Mouse (Mus musculus) erythroblast, embryonic 14.5 days (primary cell): ENCODE measurements around the gene Shisa9. TPM values are rescaled to one million over a fixed set of nuclear protein-coding genes. Genes with fewer than 3 reads are reported as not detected.

Experiments
- H3K27me3 ChIP-seq: 2 replicates; pipeline ENCODE4 v1.6.1; 2012; ENCODE audit warnings: inconsistent platforms; ENCODE audit not compliant: control insufficient read depth
- H3K36me3 ChIP-seq: 2 replicates; pipeline ENCODE4 v1.6.1; 2012; ENCODE audit warnings: mild to moderate bottlenecking, inconsistent platforms; ENCODE audit not compliant: control insufficient read depth
- H3K4me1 ChIP-seq: 2 replicates; pipeline ENCODE4 v1.6.1; 2012; ENCODE audit warnings: inconsistent platforms; ENCODE audit not compliant: control insufficient read depth
- H3K4me3 ChIP-seq: replicated peaks from 2 replicates; pipeline ENCODE3; 2012; ENCODE audit warnings: moderate library complexity, mild to moderate bottlenecking, inconsistent platforms
- H3K9me3 ChIP-seq: 2 replicates; pipeline ENCODE4 v1.6.1; 2012; ENCODE audit warnings: low read length, inconsistent platforms, mixed read lengths; ENCODE audit not compliant: control insufficient read depth
- GATA1 ChIP-seq: IDR thresholded peaks from 2 replicates; pipeline ENCODE4 v1.6.1; 2012; ENCODE audit warnings: low read length, inconsistent platforms, mixed read lengths
- TAL1 ChIP-seq: IDR thresholded peaks from 3 replicates; pipeline ENCODE4 v1.6.1; 2012; ENCODE audit warnings: low read length, inconsistent platforms, mixed read lengths
- polyA plus RNA-seq: library from polyadenylated mRNA; stranded (reverse); fragments of >175 nt; gene quantifications from 2 replicates; pipeline ENCODE4 v1.2.3, GENCODE M21; 2012

Gene Shisa9
- polyA plus RNA-seq, 1 experiment, result not detected

GRCm38 (mm10) chr16:12146666-12147065 lies 162.8 kb downstream of the Shisa9 start:
- no peaks in the 10 kb centered on the region for H3K36me3 ChIP-seq

GRCm38 (mm10) chr16:12151986-12152385 lies 168.1 kb downstream of the Shisa9 start:
- H3K9me3 ChIP-seq, result no peaks in the 10 kb centered on the region
- no peaks in the 10 kb centered on the region for H3K36me3 ChIP-seq
- no peaks in the 10 kb centered on the region for H3K27me3 ChIP-seq
- no peak for TF ChIP-seq TAL1
- TF ChIP-seq GATA1, result no peak
- no peak overlapping the region for H3K4me3 ChIP-seq
- no peaks in the 10 kb centered on the region for H3K4me1 ChIP-seq

More at GRCm38 (mm10) chr16:12146666-12147065, 162.8 kb downstream of the Shisa9 start:
- Histone ChIP-seq H3K27me3 (no peaks in the 10 kb centered on the region), H3K4me1 (no peaks in the 10 kb centered on the region), H3K9me3 (no peaks in the 10 kb centered on the region), H3K4me3 (no peak overlapping the region)
- no peak for TF ChIP-seq TAL1
- no peak for TF ChIP-seq GATA1

GRCm38 (mm10) chr16:12154476-12154875 lies 170.6 kb downstream of the Shisa9 start:
- TF ChIP-seq TAL1 (no peak), GATA1 (no peak)
- Histone ChIP-seq H3K4me3 (no peak overlapping the region), H3K36me3 (no peaks in the 10 kb centered on the region), H3K9me3 (no peaks in the 10 kb centered on the region), H3K4me1 (no peaks in the 10 kb centered on the region), H3K27me3 (no peaks in the 10 kb centered on the region)

GRCm38 (mm10) chr16:12173482-12174041 lies 189.6 kb downstream of the Shisa9 start:
- Histone ChIP-seq H3K9me3 (no peaks in the 10 kb centered on the region), H3K27me3 (no peaks in the 10 kb centered on the region), H3K4me1 (no peaks in the 10 kb centered on the region), H3K4me3 (no peak overlapping the region), H3K36me3 (no peaks in the 10 kb centered on the region)
- TF ChIP-seq TAL1 (no peak), GATA1 (no peak)

- Histone ChIP-seq H3K27me3 (no peaks in the 10 kb centered on the region), H3K9me3 (no peaks in the 10 kb centered on the region)
- TF ChIP-seq GATA1 (no peak), TAL1 (no peak)
Observed at GRCm38 (mm10) chr16:12178031-12178430, 194.1 kb downstream of the Shisa9 start.

GRCm38 (mm10) chr16:12189739-12190138 lies 205.8 kb downstream of the Shisa9 start:
- TF ChIP-seq GATA1, result no peak
- TF ChIP-seq TAL1, result no peak

More at GRCm38 (mm10) chr16:12178031-12178430, 194.1 kb downstream of the Shisa9 start:
- no peaks in the 10 kb centered on the region for H3K36me3 ChIP-seq
- no peak overlapping the region for H3K4me3 ChIP-seq
- H3K4me1 ChIP-seq, result no peaks in the 10 kb centered on the region

GRCm38 (mm10) chr16:12196841-12197240 lies 212.9 kb downstream of the Shisa9 start:
- no peak for TF ChIP-seq GATA1
- TF ChIP-seq TAL1, result no peak
- no peaks in the 10 kb centered on the region for H3K27me3 ChIP-seq

More at GRCm38 (mm10) chr16:12189739-12190138, 205.8 kb downstream of the Shisa9 start:
- Histone ChIP-seq H3K27me3 (no peaks in the 10 kb centered on the region), H3K36me3 (no peaks in the 10 kb centered on the region), H3K4me1 (no peaks in the 10 kb centered on the region), H3K4me3 (no peak overlapping the region), H3K9me3 (no peaks in the 10 kb centered on the region)

GRCm38 (mm10) chr16:12197611-12198010 lies 213.7 kb downstream of the Shisa9 start:
- Histone ChIP-seq H3K4me1 (no peaks in the 10 kb centered on the region), H3K4me3 (no peak overlapping the region), H3K36me3 (no peaks in the 10 kb centered on the region), H3K27me3 (no peaks in the 10 kb centered on the region), H3K9me3 (no peaks in the 10 kb centered on the region)
- TF ChIP-seq GATA1 (no peak), TAL1 (no peak)

More at GRCm38 (mm10) chr16:12196841-12197240, 212.9 kb downstream of the Shisa9 start:
- Histone ChIP-seq H3K4me1 (no peaks in the 10 kb centered on the region), H3K36me3 (no peaks in the 10 kb centered on the region), H3K4me3 (no peak overlapping the region), H3K9me3 (no peaks in the 10 kb centered on the region)

- Histone ChIP-seq H3K9me3 (no peaks in the 10 kb centered on the region), H3K27me3 (no peaks in the 10 kb centered on the region), H3K4me3 (no peak overlapping the region), H3K4me1 (no peaks in the 10 kb centered on the region), H3K36me3 (no peaks in the 10 kb centered on the region)
- TF ChIP-seq TAL1 (no peak), GATA1 (no peak)
Observed at GRCm38 (mm10) chr16:12201216-12201615, 217.3 kb downstream of the Shisa9 start.

GRCm38 (mm10) chr16:12202151-12202550 lies 218.2 kb downstream of the Shisa9 start:
- no peaks in the 10 kb centered on the region for H3K9me3 ChIP-seq
- no peaks in the 10 kb centered on the region for H3K4me1 ChIP-seq
- H3K36me3 ChIP-seq, result no peaks in the 10 kb centered on the region
- no peak for TF ChIP-seq GATA1
- TF ChIP-seq TAL1, result no peak
- H3K4me3 ChIP-seq, result no peak overlapping the region
- H3K27me3 ChIP-seq, result no peaks in the 10 kb centered on the region
